Mouse (Mus musculus): ENCODE data around the gene Kat7.

Kat7 gene

DNA sequence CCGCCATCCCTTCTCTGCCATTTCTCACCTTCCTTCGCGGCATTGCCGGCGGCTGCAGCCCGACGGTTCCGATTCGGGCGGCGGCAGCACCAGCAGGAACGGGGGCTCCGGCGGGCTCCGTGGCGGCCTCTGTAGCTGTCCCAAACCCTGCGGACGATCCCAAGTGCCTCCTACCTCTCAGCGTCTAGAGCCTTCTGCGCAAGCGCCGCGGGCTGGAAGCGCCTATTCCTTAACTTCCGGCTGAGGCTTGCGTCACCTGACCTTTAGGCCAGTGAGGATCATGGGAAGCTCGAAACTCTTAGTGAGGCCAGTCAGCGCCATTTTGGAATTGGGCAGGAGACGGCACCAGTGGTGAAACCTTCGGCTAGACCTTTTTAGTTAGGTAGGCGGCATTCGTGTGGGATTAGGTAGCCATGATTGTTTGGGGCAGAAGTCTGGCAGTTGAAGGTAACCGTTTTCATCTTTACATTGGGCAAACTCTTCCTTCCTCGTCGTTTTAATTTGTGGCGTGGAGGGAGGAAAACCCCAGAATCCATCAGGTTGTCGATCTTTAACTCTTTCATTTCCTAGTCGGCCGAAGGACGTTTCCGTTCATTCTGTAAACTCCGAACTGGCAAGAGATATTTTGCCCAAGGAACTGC lies at the start of gene Kat7:
TSS of gene Kat7 (minus strand) at position 240 of the 641 bp plus-strand sequence.
- in situ Hi-C loops (cut with MboI, MseI), result no loop called here

DNA sequence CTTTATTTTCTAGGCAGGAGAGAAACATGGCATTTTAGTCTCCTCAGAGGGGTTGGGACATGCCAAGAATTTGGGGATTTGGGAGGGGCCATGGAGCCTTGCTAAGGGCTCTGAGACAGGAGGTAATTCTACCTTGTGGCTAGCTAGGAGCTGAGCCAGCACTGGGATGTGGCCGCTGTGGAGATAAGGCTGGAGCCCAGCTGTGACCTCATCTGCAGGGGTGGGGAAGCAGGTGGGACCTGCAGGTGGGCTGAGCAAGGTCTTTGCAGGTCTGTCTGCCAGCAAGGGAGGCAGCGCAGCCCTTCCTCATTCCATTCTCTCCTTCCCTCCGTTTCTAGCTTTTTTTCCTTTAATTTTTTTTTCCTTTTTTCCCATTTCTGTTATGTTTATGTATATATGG lies 48.2 kb upstream of the Kat7 start:
- in situ Hi-C loops (cut with MboI, MseI), result no loop called here

DNA sequence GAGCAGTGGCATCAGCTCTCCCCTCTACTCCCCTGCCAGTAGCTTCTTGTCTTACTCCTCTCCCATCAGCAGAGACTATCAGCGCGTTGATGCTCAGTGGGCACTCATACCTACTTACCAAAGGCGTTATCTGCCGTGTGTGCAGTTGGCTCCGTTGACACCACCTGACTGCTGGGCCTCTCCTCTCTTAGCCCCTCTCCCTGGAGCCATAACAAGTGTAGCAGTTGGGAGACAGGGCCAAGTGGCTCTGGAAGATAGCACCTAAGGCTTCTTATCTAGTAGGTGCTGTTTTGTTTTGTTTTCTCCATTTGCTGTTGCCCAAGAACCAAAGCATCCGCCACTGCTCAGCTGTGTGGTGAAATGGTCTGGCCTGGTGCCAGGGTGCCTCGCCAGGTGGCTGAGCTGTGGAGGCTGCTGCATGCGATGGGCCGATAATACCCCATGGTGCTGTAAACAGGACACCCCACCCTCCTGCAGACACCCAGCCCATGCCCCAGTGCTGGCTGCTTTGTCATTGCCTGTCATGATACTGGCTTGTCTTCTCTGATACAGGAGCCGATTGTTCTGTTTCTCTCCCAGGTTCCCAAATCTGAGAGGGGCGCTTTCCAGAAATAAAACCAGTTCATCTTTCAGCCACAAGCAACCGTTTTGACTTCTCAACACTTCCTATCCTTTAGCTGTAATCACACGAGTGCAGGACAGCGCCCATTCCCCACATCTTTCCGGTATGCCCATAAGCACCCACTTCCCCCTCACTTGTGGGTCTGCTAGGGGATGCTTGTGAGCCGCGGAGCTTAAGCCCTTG lies 46.6 kb upstream of the Kat7 start:
- in situ Hi-C loops (cut with MboI, MseI), result no loop called here

DNA sequence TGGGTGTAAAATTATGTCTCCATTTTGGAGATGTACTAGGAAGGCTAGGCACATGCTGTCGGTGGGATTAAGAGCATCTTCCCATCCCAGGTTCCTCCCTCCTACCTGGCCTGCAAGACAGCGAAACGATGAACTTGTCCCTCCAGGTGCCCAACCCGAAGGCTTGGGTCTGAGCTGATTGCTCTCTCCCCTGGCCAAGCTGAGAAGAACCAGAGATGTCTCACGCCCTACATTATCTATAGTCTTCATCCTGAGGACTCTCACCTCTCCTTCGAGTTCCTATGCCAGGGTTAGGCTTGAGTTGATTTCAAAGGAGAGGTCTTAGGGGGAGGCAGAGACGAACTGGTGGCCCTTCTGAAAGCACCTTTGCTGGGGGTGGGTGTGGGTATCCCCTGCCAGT lies 46.0 kb upstream of the Kat7 start:
- in situ Hi-C loops (cut with MboI, MseI), result no loop called here

DNA sequence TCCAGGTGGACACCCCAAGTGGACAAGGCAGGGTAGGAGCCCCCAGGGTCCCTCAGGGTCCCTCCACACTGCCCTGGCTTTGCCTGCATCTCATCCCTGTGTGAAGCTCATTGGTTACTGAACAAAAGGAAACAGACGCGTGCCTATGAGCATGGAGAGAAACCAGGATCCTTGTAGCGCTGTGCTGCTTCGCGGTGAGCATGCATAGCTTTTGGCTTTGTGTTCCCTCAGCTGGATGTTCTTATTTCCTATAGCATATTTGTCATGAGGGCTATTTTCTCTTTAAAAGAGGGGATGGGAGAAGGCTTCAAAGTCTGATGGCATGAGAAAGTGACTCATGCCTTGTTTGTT lies 45.6 kb upstream of the Kat7 start:
- in situ Hi-C loops (cut with MboI, MseI), result no loop called here

DNA sequence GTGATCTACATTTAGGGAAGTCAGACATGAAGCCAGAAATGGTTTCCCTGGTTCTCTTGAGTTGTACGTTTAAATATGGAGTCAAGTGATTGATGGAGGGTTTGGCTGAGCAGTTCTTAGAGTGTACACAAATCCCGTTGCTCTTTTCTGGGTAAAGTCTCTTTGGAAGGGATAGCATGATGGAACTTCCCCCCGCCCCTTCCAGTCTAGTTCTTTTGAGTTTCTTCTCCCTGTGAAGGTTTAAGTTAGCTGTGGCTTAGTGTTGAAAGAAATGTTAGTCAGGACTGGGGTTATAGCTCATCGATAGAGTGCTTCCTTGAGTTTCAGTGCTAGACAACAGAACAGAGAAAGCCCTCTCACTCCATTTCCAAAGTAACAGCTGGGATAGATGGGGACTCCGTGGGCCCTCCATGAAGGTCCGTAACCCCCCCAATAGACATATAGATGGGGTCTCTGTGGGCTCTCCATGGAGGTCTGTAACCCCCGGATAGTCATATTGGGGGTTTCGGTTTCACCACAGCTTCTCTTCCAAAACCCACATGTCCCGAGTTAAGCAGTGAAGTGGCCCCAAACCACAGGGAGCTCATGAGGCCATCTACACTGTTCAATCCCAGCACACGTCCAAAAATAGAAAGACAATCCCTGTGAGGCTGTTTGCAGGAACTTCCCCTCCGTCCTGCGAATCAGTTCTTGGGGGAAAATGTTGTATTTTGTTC lies 45.1 kb upstream of the Kat7 start:
- in situ Hi-C loops (cut with MboI, MseI), result no loop called here

DNA sequence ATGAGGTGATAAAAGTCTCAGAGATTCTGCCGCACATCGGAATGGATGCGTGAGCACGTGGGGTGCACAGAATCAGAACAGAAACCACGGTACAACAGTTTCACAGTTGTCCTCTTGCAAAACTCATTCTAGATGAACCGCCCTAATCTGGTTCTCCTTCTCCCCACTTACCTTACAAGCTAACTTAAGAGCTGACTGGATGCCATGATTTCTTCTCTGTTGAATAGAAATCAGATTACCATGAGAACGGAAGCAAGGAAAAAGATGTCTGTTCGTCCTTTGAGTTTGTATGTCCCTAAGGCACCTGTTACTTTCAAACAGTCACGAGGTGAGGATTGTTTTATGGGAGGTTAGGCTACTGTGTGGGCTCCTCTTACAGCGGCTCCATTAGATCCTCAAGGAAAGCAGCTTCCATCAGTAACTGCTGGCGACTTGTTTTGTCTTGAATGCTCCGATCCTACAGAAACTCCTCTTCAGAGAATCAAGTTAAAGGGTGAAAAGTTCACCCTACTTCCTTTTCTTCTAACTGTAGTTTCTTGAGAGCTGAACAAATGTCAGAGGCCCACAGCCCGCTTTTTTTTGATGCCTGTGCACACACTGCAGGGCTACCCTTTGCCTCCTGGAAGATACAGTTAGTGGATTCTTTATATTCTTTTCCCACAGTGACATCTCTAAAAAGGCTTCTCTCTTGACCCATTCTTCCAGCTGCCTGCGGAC lies 44.3 kb upstream of the Kat7 start:
- in situ Hi-C loops (cut with MboI, MseI), result no loop called here

DNA sequence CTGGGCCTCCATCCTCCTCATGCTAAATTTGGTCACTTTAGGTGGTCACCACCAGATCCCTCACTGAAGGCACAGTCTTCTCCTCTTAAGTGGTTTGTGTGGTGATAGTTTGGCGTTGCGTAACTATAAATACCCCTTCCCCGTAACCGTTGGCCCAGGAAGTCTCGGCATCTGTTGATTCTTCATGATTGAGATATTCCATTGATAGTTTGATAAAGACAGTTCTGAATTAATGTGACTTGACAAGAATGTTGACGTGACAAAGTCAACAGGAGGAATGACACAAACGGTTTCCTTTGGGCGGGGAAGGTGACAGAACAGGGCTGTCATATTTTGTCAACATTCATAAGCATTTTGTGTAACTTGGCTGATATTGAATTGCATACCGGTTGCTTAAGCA lies 43.2 kb upstream of the Kat7 start:
- in situ Hi-C loops (cut with MboI, MseI), result no loop called here

DNA sequence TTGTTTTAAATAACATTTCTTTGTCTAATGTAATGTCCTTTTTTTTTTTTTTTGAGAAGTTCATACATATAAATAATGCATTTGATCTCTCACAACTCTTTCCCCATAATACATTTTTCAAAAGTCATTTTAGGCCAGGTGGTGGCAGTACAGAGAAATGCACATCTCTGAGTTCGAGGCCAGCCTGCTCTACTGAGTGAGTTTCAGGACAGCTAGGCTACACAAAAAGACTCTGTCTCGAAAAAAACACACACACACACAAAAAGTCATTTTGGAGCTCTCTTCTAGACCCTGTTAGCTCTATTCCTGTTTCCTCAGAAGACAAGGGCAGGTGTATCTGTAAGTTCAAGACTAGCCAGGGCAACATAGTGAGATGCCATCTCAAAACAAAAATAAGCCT lies 42.6 kb upstream of the Kat7 start:
- in situ Hi-C loops (cut with MboI, MseI), result no loop called here

DNA sequence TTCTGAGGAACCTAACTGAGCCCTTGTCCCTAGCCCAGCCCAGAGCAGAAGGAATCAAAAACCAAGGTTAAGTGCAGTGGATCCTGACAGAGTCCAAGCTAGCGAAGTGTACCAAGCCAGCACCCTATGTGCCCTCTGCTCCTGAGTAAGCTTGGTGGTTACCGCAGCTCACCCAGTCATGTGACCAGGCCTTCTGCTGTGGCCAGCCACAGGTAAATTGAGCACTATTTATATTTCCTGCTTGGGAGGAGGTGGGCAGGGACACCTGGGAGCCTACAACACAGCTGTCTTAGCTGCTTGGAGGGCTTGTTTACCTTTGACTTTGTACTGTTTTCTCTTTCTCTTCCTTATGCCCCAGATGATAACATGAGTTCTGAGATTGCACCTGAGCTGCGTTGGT lies 40.9 kb upstream of the Kat7 start:
- in situ Hi-C loops (cut with MboI, MseI), result no loop called here

DNA sequence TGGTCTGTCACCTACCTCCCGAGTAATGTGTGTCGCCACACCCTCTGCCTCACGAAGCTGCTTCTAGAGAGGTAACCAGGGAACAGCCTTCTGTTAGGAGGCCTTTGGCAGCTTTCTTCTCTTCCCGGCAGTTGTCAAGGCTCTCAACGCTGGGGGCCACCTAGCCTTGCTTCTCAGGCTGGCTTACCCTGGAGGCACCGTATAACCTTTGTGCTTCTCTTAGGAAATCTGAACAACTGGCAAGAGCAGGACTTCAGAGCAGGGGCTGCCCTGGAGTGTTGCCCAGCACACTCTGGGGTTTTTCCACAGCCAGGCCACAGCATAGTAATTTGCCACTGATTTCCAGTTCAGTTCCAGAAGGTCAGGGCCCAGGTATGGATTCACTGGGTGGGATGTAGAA lies 40.2 kb upstream of the Kat7 start:
- in situ Hi-C loops (cut with MboI, MseI), result no loop called here

DNA sequence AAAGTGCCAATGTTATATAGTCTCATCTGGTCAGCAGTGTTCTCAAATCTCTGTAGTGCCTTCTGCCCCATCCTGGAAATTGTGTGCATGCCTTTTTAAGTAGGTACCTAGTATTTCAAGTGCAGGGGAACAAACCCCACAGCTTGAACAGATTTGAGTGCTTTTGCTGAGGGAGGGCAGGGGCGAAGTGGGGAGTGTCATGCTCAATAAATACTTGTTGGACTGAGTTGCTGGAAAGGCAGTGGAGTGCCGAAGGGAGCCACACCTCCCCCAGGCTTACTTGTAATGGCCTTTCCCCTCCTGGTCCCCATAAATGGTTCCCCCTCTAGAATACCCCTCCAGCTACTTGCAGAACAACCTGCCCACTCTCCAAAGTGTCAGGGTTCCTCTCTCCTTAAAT lies 34.1 kb upstream of the Kat7 start:
- in situ Hi-C loops (cut with MboI, MseI), result no loop called here

DNA sequence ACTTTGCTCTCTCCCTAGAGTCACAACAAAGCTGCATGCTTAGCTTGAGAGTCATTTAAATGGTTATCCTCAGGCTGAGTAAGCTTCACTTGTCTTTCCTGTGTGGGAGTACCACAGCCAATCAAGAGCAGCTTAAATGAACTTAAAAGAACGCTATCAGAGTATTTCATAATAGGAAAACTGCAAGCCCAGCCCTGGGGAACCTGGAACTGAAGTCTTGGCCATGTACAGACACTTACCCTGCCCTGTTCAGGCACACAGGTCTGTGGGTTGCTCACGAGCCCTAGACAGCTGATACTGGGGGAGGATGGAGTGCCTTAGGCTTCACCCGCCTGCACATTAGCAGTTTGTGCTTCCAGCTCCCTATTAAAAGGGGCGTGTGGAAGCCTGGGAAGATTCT lies 33.1 kb upstream of the Kat7 start:
- in situ Hi-C loops (cut with MboI, MseI), result no loop called here

DNA sequence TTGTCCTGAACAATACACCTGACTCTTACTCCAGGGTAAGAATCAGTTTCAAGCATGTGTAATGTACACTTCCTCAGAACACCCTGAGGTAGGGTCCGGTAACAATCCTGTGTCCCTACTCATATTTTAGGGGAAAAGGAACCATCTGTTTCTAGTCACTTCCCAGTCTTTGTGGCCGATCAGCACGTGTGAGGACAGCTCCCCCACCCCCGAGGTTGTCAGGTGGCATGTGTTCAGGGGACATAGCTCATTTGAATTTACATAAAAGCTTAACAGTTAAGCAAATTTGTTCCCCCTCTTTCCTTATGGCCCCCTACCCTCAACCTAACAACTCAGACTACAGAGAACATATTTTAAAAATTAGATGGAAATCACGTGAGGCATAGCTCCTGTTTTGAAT lies 30.6 kb upstream of the Kat7 start:
- in situ Hi-C loops (cut with MboI, MseI), result no loop called here

DNA sequence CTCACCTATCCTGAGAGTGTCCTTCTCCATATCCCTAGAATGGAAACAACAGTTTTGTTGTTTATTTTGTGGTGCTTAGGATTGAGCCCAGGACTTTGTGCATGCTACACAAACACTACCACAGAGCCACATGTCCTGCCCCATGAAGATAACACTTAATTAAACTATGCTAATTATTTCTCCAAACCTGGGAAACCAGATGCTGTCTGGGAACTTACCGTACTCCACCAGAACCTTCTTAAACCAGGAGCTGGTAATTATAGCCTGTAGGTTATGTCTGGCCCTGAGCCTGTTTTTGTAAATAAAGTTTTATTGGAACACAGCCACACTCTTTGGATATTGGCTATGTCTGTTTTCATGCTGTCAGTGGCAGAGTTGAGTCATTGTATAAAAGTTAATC lies 30.2 kb upstream of the Kat7 start:
- in situ Hi-C loops (cut with MboI, MseI), result no loop called here

DNA sequence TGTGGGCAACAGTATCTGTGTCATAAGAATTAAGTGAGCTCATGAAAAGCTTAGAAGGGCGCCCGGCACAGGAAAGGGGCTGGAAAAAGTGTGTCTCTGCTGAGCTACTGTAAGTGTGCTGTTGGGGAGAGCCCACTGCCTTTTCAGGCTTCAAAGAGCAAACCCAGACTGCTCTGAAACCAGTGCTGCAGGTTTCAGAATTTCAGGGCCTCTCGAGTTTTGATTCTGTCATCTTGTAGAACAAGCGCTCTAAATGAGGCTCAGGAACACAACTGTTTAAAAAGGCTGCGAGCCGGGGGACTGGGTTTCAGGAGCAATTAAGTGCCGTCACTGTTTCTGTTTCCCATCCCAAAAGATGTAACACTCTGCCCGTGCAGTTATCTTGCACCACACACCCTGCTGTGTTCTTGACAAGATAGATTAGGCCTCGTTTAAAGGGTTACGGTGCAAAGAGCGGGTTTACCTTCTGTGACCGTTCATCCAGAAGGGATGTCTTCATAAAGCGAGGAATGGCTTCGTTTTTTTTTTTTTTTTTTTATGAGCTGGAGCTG lies 29.5 kb upstream of the Kat7 start:
- in situ Hi-C loops (cut with MboI, MseI), result no loop called here

DNA sequence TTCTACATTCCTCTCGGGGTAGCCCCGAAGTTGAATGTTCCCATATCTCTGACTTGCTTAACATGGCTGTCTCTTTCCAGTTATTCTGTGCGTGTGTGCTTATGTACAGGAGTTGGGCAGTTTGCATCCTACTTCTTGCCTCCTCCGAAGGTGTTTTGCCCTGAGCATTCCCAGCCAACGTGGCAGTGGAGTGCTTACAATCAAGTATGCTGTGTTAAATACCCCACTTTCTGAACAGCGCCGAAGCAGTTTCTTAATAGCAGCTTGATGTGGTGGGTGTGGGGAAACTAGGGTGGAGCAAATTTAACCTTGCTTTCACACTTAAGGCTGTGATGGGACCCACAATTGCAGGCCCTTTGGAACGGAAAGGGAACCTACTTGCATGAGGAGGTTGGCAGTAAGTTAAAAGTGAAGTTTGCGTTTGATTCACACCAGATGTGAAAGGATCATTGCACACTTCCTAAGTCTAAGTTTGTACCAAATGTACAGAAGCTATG lies 27.8 kb upstream of the Kat7 start:
- in situ Hi-C loops (cut with MboI, MseI), result no loop called here

DNA sequence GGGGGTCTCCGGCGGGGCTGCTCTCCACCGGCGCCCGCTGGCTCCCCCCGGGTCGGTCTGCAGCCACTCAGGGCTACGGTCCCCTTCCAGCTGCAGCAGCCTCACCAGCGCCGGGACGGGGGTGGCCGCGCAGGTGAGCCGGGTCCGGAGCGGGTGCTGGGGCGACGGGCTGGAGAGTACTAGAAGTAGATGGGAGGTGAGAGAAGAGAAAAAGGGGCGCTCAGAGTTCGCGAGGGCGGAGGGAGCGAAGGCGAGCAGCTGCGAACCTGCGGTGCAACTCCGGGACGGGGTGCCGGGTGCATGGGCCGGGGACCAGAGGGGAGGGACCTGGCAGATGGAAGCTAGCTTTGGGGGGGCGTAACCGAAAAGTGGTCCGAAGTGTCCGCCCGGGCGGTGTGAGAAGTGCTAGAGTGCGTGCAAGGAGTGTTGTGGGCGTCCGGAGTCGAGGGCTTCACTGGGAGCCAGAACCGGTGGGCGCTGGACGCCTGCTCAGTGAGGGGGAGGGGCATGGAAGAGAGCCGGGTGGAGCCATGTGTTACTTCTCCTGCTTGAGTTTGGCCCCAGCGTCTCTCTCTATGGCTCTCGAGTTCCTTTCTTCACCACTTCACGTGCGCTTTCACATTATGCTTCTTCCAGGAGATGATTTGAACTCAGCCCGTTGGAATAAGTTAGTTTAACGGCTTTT lies 27.2 kb upstream of the Kat7 start:
- in situ Hi-C loops (cut with MboI, MseI), result no loop called here

DNA sequence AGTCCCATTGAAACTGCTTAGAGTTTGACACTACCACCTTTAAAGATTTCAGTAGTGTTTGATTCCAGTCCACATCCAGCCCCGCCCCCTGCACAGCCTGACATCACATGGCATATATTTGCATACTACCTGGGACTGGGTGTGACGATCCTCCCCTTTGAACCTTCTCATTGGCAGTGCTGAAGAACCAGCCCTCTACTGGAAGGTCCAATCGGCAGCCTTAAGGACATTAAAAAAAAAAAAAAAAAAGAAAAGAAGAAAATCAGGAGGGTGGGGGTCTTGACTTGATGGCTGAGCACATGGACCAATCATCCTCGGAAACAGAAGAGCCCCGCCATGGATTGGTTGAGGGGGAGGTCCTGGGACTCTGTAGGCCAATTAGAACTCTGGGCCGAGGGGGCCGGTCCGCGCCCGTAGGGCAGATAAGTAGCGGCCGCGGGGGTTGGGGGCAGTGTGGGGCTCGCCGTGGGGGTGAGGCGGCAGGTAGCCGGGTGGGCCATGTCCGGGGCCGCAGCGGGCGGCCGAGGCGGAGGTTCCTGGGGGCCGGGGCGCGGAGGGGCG lies 26.6 kb upstream of the Kat7 start, which contains the start of gene Fam117a:
TSS of gene Fam117a (plus strand) at position 451 of the 561 bp plus-strand sequence.
- in situ Hi-C loops (cut with MboI, MseI), result no loop called here

DNA sequence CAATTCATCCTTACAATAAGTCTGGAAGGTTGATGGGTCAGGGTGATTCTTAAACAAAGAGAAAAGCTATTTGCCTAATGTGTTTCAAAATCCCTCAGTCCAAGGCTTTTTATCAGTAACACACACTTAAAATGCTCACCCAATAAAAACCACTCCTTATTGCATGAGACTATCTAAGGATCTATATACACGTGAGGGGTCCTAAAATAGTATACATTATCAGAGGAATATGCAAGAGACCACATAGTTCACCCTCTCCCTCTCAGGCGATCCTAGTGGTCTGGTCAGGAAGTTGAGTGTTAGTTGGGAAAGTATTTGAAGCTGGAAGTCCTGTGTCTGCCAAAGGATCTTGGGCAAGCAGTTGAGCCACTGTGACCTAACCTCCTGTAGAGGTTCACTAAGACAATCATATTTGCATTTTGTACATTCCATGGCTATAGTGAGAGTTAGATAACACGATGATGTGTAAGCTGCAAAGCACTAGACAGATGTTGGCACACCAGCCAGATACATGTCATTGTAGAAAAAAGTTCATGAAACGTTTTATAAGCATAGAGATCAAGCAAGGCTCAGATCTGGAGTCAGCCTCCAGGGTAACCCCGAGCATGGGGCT lies 24.5 kb upstream of the Kat7 start:
- in situ Hi-C loops (cut with MboI, MseI), result no loop called here

All from regulatory T cell (primary cell).